ENCODE assay signal across 9 mouse cellular contexts in genomic region chr5:115651821-115652220, GRCm38 (mm10). TPM values are rescaled to one million over a fixed set of nuclear protein-coding genes. Genes with fewer than 3 reads are reported as not detected.
DNase-seq lines count a peak whose midpoint lies in the region; ATAC-seq and TF ChIP-seq lines count a peak whose summit lies in the region.
"Had no signal": no experiment of that assay in that cellular context is flagged by ENCODE, and none has a peak within 500 bp of the region (broad histone marks: within the 10 kb centered on the region; RNA-seq: fewer than 3 reads in every experiment).

No protein-coding gene starts in this region.

- no peak for ATAC-seq in forebrain, embryonic 13.5 days
- ATAC-seq in intestine, embryonic 15.5 days, result no peak

- no peak for DNase-seq in layer of hippocampus, adult 2 months (ENCODE audit: low spot score in 2 of 2)
- no peak for DNase-seq in layer of hippocampus, postnatal 10 days (ENCODE audit: low spot score in 2 of 2)
- DNase-seq in cerebellum, postnatal 14 days, result no peak
- no peak for DNase-seq in gastrocnemius, adult 18-20 months (ENCODE audit: low spot score)
- DNase-seq: embryo, embryonic 11 days; kidney, adult 11 months had no signal

- H3K79me2 ChIP-seq in myocyte (ENCODE audit: control insufficient read depth, insufficient read depth), result no peaks in the 10 kb centered on the region

- H3K27me3 ChIP-seq in forebrain, embryonic 13.5 days, result no peaks in the 10 kb centered on the region
- H3K27me3 ChIP-seq in intestine, embryonic 15.5 days (replicated peaks), result no peaks in the 10 kb centered on the region
- no peaks in the 10 kb centered on the region for H3K27me3 ChIP-seq in myocyte (ENCODE audit: control insufficient read depth, insufficient read depth, insufficient read length)

- H3K4me1 ChIP-seq in forebrain, embryonic 13.5 days, result peaks cover 18% of the 10 kb centered on the region
- H3K4me1 ChIP-seq in intestine, embryonic 15.5 days (replicated peaks), result peaks cover 9% of the 10 kb centered on the region; the same call in 1 of the 2 replicates

- no peak overlapping the region for H3ac ChIP-seq in myocyte (ENCODE audit: control insufficient read depth, insufficient read length)

- H3K9me3 ChIP-seq in forebrain, embryonic 13.5 days (replicated peaks), result no peaks in the 10 kb centered on the region
- H3K9me3 ChIP-seq in intestine, embryonic 15.5 days, result no peaks in the 10 kb centered on the region

- H3K27ac ChIP-seq in layer of hippocampus, adult 2 months, result peak overlapping the region; percentile 89
- no peak overlapping the region for H3K27ac ChIP-seq in forebrain, embryonic 13.5 days
- H3K27ac ChIP-seq in intestine, embryonic 15.5 days, result no peak overlapping the region

- WGBS in forebrain, embryonic 13.5 days, result 89% methylated on average over 10 of the region's 10 CpGs
- WGBS in intestine, embryonic 15.5 days, result 88% methylated on average over 10 of the region's 10 CpGs

- no peak overlapping the region for H3K9ac ChIP-seq in forebrain, embryonic 13.5 days
- H3K9ac ChIP-seq in intestine, embryonic 15.5 days, result no peak overlapping the region; the same call in 1 of the 2 replicates

- no peak overlapping the region; the same call in 1 of the 2 replicates for H3K4me3 ChIP-seq in layer of hippocampus, adult 2 months
- no peak overlapping the region for H3K4me3 ChIP-seq in forebrain, embryonic 13.5 days
- no peak overlapping the region for H3K4me3 ChIP-seq in intestine, embryonic 15.5 days (replicated peaks)
- H3K4me3 ChIP-seq in myocyte, result peak overlapping the region; percentile 21

- no peak for TF ChIP-seq CTCF in layer of hippocampus, adult 2 months (conservative IDR thresholded peaks at IDR 0.05)

- TF ChIP-seq POLR2A in myocyte (IDR thresholded peaks at IDR 0.05; ENCODE audit: insufficient read length, low read depth), result no peak

- peak overlapping the region; percentile 67 for H3K4me2 ChIP-seq in forebrain, embryonic 13.5 days
- peak overlapping the region; percentile 71 for H3K4me2 ChIP-seq in intestine, embryonic 15.5 days (replicated peaks)
- peak overlapping the region; percentile 96 for H3K4me2 ChIP-seq in myocyte (ENCODE audit: low read depth)

- H3K36me3 ChIP-seq in forebrain, embryonic 13.5 days (ENCODE audit: poor library complexity, severe bottlenecking), result peaks cover 26% of the 10 kb centered on the region
- 0 out of 2 replicates have a peak, but pooled peaks cover 3% of the 10 kb centered on the region for H3K36me3 ChIP-seq in intestine, embryonic 15.5 days
- H3K36me3 ChIP-seq in myocyte (ENCODE audit: control insufficient read depth, insufficient read depth), result peaks cover 3% of the 10 kb centered on the region

TF ChIP-seq in myocyte, 11 proteins besides CTCF, POLR2A, EP300 and RAD21:
- no peak for TF ChIP-seq E2F4 (IDR thresholded peaks at IDR 0.05; ENCODE audit: insufficient read depth)
- TF ChIP-seq REST (IDR thresholded peaks at IDR 0.05; ENCODE audit: insufficient read depth, insufficient read length), result no peak
- no peak for TF ChIP-seq TCF3 (IDR thresholded peaks at IDR 0.05; ENCODE audit: insufficient read length, low read depth)
- TF ChIP-seq USF1 (IDR thresholded peaks at IDR 0.05; ENCODE audit: low read depth), result no peak
- no peak for TF ChIP-seq MAX (IDR thresholded peaks at IDR 0.05; ENCODE audit: low read depth)
- no peak for TF ChIP-seq SRF (IDR thresholded peaks at IDR 0.05; ENCODE audit: control insufficient read depth, insufficient read length, low read depth)
- TF ChIP-seq TCF12 (IDR thresholded peaks at IDR 0.05; ENCODE audit: insufficient read depth, poor library complexity, severe bottlenecking), result no peak
- TF ChIP-seq MYOD1 (IDR thresholded peaks at IDR 0.05; ENCODE audit: control insufficient read depth in 1 of 3, insufficient read length in 2 of 3, low read depth in 2 of 3), result no peak
- TF ChIP-seq POLR2AphosphoS2 (IDR thresholded peaks at IDR 0.05; ENCODE audit: insufficient read length, low read depth), result no peak
- no peak for TF ChIP-seq MYOG (IDR thresholded peaks at IDR 0.05; ENCODE audit: control insufficient read depth in 1 of 3, insufficient read depth in 1 of 3, insufficient read length in 2 of 3, low read depth in 2 of 3)
- no peak for TF ChIP-seq CEBPB (IDR thresholded peaks at IDR 0.05; ENCODE audit: insufficient read depth, poor library complexity, severe bottlenecking)

RNA-seq across cellular contexts. Expression of gene Rab35, which starts 20.1 kb away (rescaled TPM):
- total RNA-seq in layer of hippocampus, adult 2 months (2021), result 10 to 100 TPM; 85.6 to 98.6 TPM
- 10 to 100 TPM; 84.0 to 91.4 TPM for total RNA-seq in layer of hippocampus, postnatal 10 days (2021)
- polyA plus RNA-seq in forebrain, embryonic 13.5 days (2015; fragmentation: Nextera tagmentation; extraction: Ambion mirVana), result 10.6 and 12.1 TPM in 2 replicates
- polyA plus RNA-seq in intestine, embryonic 15.5 days (2015; fragmentation: Nextera tagmentation; extraction: Ambion mirVana), result 16.3 and 16.5 TPM in 2 replicates
- polyA plus RNA-seq in myocyte (2012; fragmentation: generic; extraction: Trizol), result 44.8 TPM
- 10 to 100 TPM; 37.3 to 43.7 TPM for total RNA-seq in gastrocnemius, adult 18-20 months (2021)
